Mouse (Mus musculus) left cerebral cortex, adult 2 months (tissue): ENCODE measurements around the gene Atp1b2. TPM values are rescaled to one million over a fixed set of nuclear protein-coding genes. Genes with fewer than 3 reads are reported as not detected.

ENCODE experiments used
- DNase-seq, 2 experiments: peaks; one replicate each; pipeline ENCODE4 v3.0.0; 2021 to 2022; ENCODE audit warnings: low spot score in 2 of 2, mixed read lengths in 1 of 2; ENCODE audit errors: extremely low spot score in 1 of 2
- H3K27ac ChIP-seq: fragments of 200-600 bp; 2 replicates; pipeline ENCODE4 v1.8.1; 2022
- H3K4me3 ChIP-seq: fragments of 200-600 bp; 2 replicates; pipeline ENCODE4 v1.8.1; 2022
- CTCF ChIP-seq: fragments of 200-600 bp; IDR thresholded peaks from 2 replicates; pipeline ENCODE4 v1.8.1; 2022; ENCODE audit warnings: antibody characterized with exemption, mild to moderate bottlenecking, moderate library complexity
- intact Hi-C: fragments of 180-260 bp; cut with DNase I; formaldehyde crosslinking; loops from one replicate; pipeline ENCODE4 v1.15.1; 2025
- total RNA-seq, 2 experiments: library from RNA; stranded (reverse); gene quantifications; 2 replicates each; pipeline ENCODE4 v1.2.3; 2021

Atp1b2 gene
- total RNA-seq, 2 experiments from 2014 or later = 411 to 429 TPM

GRCm38 (mm10) chr11:69578301-69578700, 27.4 kb downstream of the Atp1b2 start:
- no peak for TF ChIP-seq CTCF
- intact Hi-C loops = loop anchor here (5.0 kb wide), 1 partner anchor 36 kb away; no protein-coding TSS in a partner anchor
- Histone ChIP-seq H3K27ac (peak overlapping the region; percentile 80), H3K4me3 (peak overlapping the region; percentile 83)
- DNase-seq = no peak

DNA sequence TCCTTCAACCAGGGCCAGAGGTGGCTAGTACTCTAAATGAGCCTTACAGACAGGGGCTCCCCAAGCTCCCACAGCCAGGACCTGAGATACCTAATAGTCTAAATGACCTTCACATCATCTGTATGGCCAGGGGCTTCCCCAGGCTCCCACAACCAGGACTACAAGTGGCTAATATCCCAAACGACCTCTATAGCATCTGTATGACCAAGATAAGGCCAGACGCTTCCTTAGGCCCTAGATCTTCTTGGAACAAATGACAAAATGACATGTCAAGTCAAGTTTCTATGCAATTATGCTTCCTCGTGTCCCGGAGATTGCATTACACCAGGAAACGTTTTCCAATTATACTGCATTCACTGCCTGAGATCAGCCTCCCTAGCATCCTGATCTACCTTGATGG, 29.4 kb downstream of the Atp1b2 start:
- TF ChIP-seq CTCF = no peak
- DNase-seq = no peak
- no peak overlapping the region for H3K27ac ChIP-seq
- no peak overlapping the region for H3K4me3 ChIP-seq
- intact Hi-C loops = loop anchor here (5.0 kb wide), 1 partner anchor 34 kb away; no protein-coding TSS in a partner anchor

GRCm38 (mm10) chr11:69575220-69575619, 30.5 kb downstream of the Atp1b2 start:
- intact Hi-C loops = loop anchor here (5.0 kb wide), 1 partner anchor 33 kb away; no protein-coding TSS in a partner anchor
- TF ChIP-seq CTCF = peak; percentile 46
- no peak overlapping the region for H3K4me3 ChIP-seq
- H3K27ac ChIP-seq = no peak overlapping the region
- DNase-seq = no peak

DNA sequence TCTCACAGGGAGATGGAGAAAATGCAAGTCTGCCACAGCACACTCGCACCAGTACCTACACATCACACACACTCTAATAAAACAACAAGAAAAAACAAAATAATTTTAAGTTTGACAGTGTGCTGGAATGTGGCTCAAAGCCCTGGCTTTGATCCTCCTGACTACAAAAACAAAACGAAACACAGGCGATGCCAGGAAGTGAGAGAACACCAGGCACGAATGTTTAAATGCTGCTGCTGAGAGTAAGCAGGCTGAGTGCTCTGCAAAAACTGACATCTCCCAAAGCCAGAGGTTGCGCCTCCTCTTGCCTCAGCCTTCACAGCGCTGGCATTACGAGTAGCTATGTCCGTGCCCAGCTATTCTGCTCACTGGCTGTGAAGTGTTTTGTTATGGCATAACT, 40.6 kb downstream of the Atp1b2 start:
- intact Hi-C loops = no loop called here
- TF ChIP-seq CTCF = no peak
- no peak for DNase-seq
- Histone ChIP-seq H3K4me3 (no peak overlapping the region), H3K27ac (peak overlapping the region; percentile 13; the same call in 1 of the 2 replicates)

DNA sequence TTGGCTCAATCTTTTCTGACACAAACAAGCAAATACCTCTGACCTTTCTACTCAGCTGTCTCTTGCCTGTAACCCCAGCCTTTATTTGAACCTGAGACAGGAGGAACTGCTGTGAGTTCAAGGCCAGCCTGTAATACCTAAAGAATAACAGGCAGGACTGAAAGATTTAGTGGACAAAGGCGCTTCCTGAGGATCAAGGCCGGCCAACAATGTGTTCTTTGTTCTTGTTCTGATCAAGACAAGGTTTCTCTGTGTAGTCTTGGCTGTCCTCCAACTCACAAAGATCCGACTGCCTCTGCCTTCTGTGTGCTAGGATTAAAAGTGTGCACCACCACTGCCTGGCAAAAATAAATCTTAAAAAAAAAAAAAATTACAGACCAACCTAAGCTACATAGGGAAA, 41.4 kb downstream of the Atp1b2 start:
- DNase-seq = no peak
- no peak for TF ChIP-seq CTCF
- intact Hi-C loops = no loop called here
- Histone ChIP-seq H3K27ac (no peak overlapping the region), H3K4me3 (no peak overlapping the region)

GRCm38 (mm10) chr11:69563373-69563772, 42.4 kb downstream of the Atp1b2 start:
- no peak for TF ChIP-seq CTCF
- Histone ChIP-seq H3K27ac (no peak overlapping the region; the same call in 1 of the 2 replicates), H3K4me3 (no peak overlapping the region)
- intact Hi-C loops = no loop called here
- DNase-seq = no peak

- intact Hi-C loops = no loop called here
- DNase-seq = peak in 1 of 2 experiments; percentile 11
- no peak for TF ChIP-seq CTCF
- Histone ChIP-seq H3K27ac (peak overlapping the region; percentile 87), H3K4me3 (peak overlapping the region; percentile 58; the same call in 1 of the 2 replicates)
Measured at GRCm38 (mm10) chr11:69560896-69561854, 44.6 kb downstream of the Atp1b2 start.

DNA sequence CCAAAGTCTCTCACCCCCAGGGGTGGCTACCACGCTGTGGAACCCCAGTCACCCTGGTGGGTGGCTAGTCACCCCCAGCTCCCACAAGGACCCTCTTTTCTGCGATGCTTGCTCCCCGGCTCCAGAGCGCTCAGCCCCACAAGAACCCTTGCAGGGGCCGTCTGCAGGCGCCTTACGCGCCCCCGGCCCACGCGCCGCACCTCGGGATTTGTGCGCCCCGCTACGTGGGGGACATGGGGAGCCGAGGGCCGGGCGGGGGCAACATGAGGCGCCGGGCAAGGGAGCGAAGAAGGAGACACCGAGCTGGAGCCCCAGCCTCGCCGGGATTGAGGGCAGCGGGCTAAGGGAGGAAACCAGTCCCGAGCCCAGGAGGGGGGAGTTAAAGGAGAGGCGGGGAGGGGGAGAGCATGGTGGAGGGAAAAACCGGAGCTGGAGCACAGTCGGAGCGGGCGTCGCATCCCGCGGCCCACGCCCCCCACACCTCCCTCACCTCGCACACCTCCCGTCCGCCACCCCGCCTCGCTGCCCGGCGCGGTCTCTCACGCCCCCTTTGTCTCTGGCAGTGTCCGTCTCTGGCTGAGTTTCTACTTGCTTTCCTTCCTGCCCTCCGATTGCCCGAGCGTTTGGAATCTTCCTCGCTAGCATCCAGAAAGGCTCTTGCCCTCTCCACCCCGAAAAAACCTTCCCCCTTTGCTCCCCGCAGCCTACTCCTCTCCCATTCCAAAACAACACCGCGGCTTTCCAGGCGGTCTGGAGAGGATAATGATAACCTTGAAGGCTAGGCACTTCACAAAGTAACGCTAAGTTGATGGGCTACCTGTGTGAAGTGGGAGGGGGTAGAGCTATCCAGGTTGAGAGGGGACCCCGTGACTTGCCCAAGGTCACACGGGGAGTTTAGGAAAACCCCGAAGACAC, 45.6 kb downstream of the Atp1b2 start, which contains the start of gene Efnb3:
TSS of gene Efnb3 (minus strand) at position 355 of the 915 bp plus-strand sequence.
- peak within 1 kb of the TSS; percentile 58 for H3K4me3 ChIP-seq
- DNase-seq = peak; percentile 37 to 63
- intact Hi-C loops = no loop called here
- H3K27ac ChIP-seq = peak within 1 kb of the TSS; percentile 87
- no peak for TF ChIP-seq CTCF

- intact Hi-C loops = no loop called here
- Histone ChIP-seq H3K27ac (peak overlapping the region; percentile 87; the same call in 1 of the 2 replicates), H3K4me3 (peak overlapping the region; percentile 58)
- no peak for TF ChIP-seq CTCF
- no peak for DNase-seq
Measured at GRCm38 (mm10) chr11:69559183-69559582, 46.6 kb downstream of the Atp1b2 start.

GRCm38 (mm10) chr11:69558756-69559155, 47.0 kb downstream of the Atp1b2 start:
- no peak overlapping the region; the same call in 1 of the 2 replicates for H3K27ac ChIP-seq
- no peak for DNase-seq
- intact Hi-C loops = no loop called here
- TF ChIP-seq CTCF = no peak
- peak overlapping the region; percentile 58 for H3K4me3 ChIP-seq

GRCm38 (mm10) chr11:69557381-69557958, 48.3 kb downstream of the Atp1b2 start:
- intact Hi-C loops = no loop called here
- DNase-seq = peak; percentile 41 to 68
- Histone ChIP-seq H3K27ac (no peak overlapping the region), H3K4me3 (peak overlapping the region; percentile 22)
- no peak for TF ChIP-seq CTCF
